In genomic region chr11:102958431-102958830, GRCm38 (mm10) we compare ENCODE assay signal across 25 mouse cellular contexts. TPM values are rescaled to one million over a fixed set of nuclear protein-coding genes. Genes with fewer than 3 reads are reported as not detected.
"Had no signal": no experiment of that assay in that cellular context is flagged by ENCODE, and none has a peak within 500 bp of the region (broad histone marks: within the 10 kb centered on the region; RNA-seq: fewer than 3 reads in every experiment).

No protein-coding gene starts in this region.

- DNase-seq: gastrocnemius, postnatal 14 days; gastrocnemius, postnatal 36 days; heart, adult 11 months; heart, adult 2 months; heart, postnatal 14 days; heart, postnatal 36 days; kidney, adult 11 months; kidney, adult 8-10 months; kidney, postnatal 10 days; kidney, postnatal 25 days; kidney, postnatal 4 days; liver; liver, embryonic 13.5 days had no signal

- H3K4me1 ChIP-seq: liver, embryonic 13.5 days had no signal

- H3K27ac ChIP-seq: heart, adult 2 months; heart, embryonic 13.5 days; heart, embryonic 15.5 days; hindbrain, embryonic 15.5 days; layer of hippocampus, adult 2 months; left cerebral cortex, adult 2 months; limb, embryonic 10.5 days; limb, embryonic 12.5 days; liver, embryonic 13.5 days; liver, embryonic 15.5 days had no signal

- H3K4me3 ChIP-seq: heart, adult 2 months; heart, embryonic 13.5 days; heart, embryonic 15.5 days; hindbrain, embryonic 13.5 days; hindbrain, embryonic 15.5 days; layer of hippocampus, adult 2 months; left cerebral cortex, adult 2 months; limb, embryonic 10.5 days; limb, embryonic 12.5 days; liver, embryonic 13.5 days; liver, embryonic 15.5 days had no signal

- H3K9ac ChIP-seq: heart, embryonic 13.5 days; heart, embryonic 15.5 days; hindbrain, embryonic 15.5 days; limb, embryonic 12.5 days; liver, embryonic 13.5 days; liver, embryonic 15.5 days had no signal

- H3K4me2 ChIP-seq: heart, embryonic 11.5 days; heart, embryonic 13.5 days; heart, embryonic 15.5 days; hindbrain, embryonic 13.5 days; hindbrain, embryonic 15.5 days; limb, embryonic 12.5 days; liver, embryonic 11.5 days; liver, embryonic 13.5 days; liver, embryonic 15.5 days had no signal

- H3K36me3 ChIP-seq: heart, embryonic 13.5 days; heart, embryonic 15.5 days; hindbrain, embryonic 13.5 days; hindbrain, embryonic 15.5 days; limb, embryonic 10.5 days; limb, embryonic 12.5 days; liver, embryonic 13.5 days; liver, embryonic 15.5 days had no signal

- H3K9me3 ChIP-seq: heart, embryonic 13.5 days; heart, embryonic 15.5 days; hindbrain, embryonic 13.5 days; hindbrain, embryonic 15.5 days; limb, embryonic 10.5 days; limb, embryonic 12.5 days; liver, embryonic 13.5 days; liver, embryonic 15.5 days had no signal

- H3K27me3 ChIP-seq: hindbrain, embryonic 15.5 days had no signal

RNA-seq across cellular contexts. Expression of gene C1ql1, which starts 11.9 kb away (rescaled TPM):
- polyA plus RNA-seq: heart, postnatal 0 days had no signal
